Mouse (Mus musculus) megakaryocyte-erythroid progenitor cell, adult 5-6 weeks (primary cell): ENCODE results near the gene Pigk. TPM values are rescaled to one million over a fixed set of nuclear protein-coding genes. Genes with fewer than 3 reads are reported as not detected.

Source experiments
- ATAC-seq: replicated peaks from 2 replicates; pipeline ENCODE4 v1.8.0; 2016; ENCODE audit warnings: mild to moderate bottlenecking, inconsistent platforms; ENCODE audit not compliant: severe bottlenecking, poor library complexity, low FRiP score, low TSS enrichment
- total RNA-seq, 2 experiments: library from RNA; stranded (forward) in 1 of 2; stranded (reverse) in 1 of 2; fragments of 200-1000, 215-1000 nt in 1 of 2; fragments of >200 nt in 1 of 2; fragmentation: Nextera tagmentation in 1 of 2; gene quantifications; 2 replicates each; pipeline ENCODE4 v1.2.3; 2014 to 2017

The Pigk gene
- total RNA-seq, 2 experiments from 2014 or later = 36.6 to 63.0 TPM

DNA sequence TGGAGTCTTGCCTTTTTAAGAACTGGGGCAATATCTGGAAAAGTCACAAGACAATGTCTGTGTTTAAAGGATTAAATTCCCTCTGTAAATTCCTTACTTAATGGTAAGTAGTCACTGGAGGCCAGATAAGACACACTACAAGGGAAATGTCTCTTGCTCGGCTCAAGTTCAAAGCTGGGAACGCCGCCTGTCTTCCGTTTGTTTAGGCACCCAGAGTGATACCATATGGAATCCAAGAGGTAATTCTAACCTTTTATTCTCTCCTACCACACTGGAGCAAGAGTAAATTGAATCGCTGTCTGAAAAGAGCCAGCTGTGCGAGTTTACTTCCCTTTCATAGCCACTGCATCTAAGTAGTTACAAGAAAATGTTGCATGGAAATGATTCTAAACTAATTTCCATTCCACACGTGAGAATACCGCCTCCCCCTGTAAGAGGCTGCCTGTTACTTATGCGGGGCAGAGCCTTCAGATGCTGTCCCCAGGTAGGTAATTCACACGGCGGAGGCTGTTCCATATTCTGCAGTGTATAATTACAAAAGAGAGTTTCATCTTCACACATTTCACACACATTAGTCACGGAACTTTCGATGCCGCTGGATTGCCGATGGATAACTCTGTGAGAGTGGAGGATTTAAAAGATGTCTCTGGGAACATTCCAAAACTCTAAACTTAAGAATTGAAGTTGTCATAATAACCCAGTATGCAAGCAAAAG lies 166.4 kb downstream of the Pigk start:
- ATAC-seq = no peak

DNA sequence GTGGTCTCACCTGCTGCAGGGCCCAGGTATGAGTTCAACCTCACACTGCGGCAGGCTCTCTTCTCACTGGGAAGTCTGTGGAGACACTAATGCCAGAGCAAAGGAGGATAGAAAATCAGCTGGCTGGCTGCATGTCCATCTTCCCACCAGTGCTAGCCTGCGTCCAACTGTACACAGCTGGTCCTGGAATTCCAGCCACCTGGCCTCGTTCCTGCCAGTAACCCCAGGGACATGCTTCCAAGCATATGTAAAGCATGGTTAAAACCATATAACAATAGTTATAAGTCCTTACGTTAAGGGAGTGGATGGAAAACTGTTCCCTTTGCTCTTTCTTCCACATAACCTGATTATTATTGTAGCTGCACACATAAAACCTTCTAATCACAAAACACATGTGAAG lies 167.8 kb downstream of the Pigk start:
- ATAC-seq = no peak

DNA sequence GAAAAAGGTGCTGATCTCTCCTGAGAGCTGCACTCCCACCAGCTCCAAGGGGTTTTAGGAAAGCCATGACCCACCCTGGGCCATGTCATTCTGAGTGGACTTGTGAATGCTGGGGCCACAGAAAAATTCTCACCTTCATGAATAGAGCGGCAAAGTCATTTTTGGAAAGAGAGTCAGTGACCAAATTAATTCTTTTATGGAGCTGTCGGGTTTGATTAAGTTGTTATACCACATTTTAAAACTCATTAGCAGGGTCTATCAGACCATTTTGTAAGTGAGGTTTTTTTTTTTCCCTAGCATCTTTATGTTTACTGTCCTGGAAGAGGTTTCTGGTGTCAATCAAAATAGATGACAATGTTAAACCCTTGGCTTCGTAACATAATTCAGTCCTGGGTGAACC lies 169.7 kb downstream of the Pigk start:
- no peak for ATAC-seq

DNA sequence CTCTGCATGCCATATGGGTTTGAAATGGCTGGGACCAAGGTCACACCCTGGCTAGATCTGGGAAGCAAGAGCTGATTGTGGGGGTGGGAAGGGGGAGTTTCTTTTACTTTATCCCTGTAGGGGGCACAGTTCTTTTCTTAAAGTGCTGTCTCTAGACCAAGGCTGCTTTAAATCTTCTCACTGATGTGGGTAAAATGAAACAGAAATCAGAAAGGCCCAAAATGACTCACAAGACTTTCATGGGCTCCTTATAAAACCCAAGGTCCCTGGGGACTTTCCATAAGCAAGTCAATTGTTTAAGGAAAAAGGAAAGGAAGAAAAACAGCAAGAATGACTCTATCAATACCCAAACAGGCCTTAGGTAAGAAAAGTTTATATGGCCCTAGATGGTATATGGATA lies 172.8 kb downstream of the Pigk start:
- no peak for ATAC-seq

DNA sequence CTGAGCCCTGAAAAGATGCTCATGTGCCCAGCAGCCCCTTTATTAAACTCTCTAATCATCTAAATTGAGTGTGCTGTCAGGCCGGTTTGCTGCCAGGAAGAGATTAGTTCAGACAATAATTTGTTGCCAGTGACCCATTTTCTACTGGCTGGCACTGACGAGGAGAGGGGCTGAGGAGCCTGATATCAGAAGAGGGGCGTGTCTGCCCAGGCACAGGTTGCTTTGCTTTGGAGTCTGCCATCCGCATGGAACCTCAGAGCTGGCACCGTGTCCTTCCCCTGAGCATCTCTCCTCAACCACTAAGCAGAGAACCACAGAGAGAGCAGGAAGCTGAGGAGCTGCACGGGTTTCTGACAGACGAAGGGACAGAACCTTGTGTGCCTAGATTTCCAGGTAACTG lies 174.2 kb downstream of the Pigk start:
- peak; percentile 84 for ATAC-seq

DNA sequence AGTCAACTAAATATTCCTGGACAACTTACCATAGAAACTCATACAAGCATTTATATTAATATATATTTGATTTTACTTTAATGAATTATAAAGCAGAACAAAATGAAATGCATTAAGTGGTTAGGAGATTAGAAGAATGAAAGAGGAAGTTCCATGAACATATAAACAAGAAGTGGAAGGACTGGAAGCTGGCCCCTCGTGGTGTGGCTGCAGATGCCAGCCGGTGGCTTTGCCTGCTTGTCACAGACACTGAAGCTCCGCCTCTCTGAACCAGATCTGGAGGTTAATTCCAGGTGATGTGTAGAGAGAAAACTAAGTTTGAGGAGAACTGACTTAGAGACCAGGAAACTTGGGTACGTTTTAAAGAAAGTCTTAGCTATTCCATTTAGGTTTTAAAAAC lies 181.0 kb downstream of the Pigk start:
- no peak for ATAC-seq

DNA sequence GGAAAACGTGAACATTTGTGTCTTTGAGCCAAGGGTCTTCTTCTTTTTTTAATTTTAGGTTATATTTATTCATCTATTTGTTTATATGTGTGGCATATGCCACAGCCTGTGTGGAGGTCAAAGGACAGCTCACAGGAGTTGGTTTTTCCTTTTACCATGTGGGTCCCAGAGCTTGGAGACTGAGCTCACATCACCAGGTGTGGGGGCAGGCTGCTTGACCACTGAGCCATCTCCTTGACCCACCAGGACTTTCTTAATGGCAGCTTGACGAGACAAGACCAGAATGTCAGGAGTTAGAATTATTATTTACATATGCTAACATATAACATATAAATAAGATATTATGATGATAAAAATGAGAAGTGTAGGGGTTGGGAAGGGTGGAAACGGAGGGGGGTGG lies 182.2 kb downstream of the Pigk start:
- no peak for ATAC-seq

DNA sequence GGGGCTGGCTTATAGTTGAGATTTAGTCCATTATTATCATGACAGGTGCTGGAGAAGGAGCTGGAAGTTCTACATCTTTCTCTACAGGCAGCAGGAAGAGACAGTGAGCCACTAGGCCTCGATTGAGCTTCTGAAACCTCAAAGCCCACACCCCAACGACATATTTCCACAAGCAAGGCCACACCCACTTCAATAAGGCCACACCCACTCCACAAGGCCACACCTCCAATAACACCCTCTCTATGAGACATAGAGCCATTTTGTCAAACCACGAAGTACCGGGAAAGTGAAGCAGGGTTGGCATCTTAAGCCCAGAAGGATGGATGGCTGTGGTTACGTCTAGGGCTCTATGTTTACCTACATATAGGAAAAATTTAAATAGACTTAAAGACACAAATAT lies 183.3 kb downstream of the Pigk start:
- ATAC-seq = no peak

DNA sequence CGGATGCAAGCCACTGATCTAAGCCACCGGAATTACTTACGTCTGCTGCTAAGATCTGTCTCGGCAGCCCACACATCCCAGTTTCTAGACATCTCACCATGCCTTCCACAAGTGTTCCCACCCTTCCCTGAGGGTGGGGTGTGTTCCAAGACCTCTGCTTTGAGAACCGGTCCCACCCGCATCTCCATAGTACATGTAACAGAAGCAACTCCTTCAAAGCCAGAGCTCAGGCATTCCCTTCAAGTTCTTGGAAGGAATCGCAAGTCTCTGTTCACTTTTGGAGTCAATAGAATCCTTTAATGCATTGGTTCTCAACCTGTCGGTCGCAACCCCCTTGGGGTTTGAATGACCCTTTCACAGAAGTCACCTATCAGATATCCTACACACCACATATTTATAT lies 185.0 kb downstream of the Pigk start:
- ATAC-seq = no peak

DNA sequence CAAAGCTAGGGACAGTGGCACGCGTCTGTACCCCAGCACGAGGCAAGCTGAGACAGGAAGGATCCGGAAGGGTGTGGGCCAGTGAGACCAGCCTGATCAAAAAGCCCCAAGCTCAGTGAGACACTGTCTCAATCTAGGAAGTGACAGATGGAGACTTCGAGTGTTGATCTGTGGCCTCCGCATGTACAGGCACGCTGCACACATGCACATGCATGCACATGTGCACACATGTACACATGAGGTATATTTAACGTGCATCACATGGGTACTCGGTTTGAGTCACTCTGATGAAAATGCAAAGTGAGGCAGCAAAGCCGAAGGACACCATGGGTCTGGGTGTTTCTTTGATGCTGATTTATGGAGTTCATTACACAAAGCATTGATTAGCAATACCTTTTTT lies 191.1 kb downstream of the Pigk start:
- no peak for ATAC-seq

DNA sequence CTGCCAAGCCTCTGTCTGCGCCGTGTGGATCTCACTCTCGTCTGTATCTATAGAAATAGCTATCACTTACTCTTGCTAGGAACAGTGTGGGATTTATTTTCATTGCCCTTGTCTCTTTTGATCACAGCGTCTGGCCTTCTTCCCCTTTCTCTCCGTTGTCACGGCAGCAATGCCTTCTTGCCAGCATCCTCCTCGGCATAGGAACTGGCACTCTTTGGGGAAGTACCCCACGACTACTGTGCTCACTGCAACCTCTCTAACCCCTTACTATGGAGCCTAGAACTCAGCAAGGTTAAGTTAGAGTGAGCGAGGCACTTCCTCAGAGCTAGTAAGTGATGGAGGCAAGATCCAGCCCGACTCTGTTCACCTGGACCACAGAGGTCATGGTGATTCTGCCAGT lies 191.9 kb downstream of the Pigk start:
- ATAC-seq = no peak

DNA sequence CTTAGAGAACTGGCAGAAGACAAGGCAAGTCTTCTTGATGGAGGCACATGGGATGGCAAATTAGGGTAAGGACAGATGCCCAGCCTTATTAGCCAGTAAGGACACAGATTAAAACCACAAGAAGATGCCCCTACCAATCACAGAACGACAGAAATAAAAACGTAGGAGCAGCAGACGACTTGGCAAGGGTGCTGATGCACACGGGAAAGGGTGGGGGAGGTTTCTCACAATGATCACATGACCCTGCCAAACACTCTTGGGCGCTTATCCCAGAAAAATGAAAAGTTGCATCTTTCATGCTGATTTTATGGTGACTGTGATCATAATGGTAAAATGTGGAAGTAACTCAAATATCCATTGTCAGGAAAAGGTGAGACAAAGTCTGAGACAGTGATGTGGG lies 193.2 kb downstream of the Pigk start:
- ATAC-seq = no peak

DNA sequence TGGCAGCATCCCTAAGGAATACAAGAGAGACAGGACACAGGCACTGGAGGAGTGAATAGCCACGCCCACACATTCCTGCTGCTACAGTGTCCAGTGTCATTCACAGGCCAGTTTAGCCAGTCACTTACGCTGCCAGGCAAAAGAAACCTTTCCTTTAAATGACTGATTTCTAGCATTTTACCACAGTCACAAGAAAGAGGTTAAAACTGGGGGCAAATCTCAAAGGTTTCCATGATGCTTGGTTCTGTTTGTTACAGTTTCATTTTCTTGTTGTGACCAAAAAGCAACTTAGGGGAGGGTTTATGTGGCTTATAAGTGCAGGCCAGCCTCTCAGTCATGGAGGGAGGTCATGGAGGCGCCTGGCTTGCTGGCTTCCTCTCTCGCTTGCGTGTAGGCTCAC lies 193.8 kb downstream of the Pigk start:
- no peak for ATAC-seq

DNA sequence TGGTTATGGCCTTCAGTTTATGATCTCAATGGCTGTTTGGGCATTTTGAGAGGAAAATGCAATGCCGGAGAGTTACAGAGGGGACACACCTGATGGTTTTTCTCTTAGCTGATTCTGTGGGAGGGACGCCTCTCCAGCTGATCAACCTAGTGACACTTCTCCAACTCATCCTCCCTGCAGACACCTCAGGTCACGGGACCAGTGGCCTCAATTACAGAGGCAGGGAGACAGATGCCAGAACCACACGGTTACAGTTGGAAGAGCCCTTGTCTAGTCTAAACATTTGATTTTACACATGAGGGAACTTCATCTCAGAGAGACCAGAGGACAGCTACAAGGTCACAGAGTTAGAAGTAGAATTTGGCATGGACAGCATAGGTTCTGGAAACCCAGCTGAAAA lies 197.7 kb downstream of the Pigk start:
- ATAC-seq = no peak

DNA sequence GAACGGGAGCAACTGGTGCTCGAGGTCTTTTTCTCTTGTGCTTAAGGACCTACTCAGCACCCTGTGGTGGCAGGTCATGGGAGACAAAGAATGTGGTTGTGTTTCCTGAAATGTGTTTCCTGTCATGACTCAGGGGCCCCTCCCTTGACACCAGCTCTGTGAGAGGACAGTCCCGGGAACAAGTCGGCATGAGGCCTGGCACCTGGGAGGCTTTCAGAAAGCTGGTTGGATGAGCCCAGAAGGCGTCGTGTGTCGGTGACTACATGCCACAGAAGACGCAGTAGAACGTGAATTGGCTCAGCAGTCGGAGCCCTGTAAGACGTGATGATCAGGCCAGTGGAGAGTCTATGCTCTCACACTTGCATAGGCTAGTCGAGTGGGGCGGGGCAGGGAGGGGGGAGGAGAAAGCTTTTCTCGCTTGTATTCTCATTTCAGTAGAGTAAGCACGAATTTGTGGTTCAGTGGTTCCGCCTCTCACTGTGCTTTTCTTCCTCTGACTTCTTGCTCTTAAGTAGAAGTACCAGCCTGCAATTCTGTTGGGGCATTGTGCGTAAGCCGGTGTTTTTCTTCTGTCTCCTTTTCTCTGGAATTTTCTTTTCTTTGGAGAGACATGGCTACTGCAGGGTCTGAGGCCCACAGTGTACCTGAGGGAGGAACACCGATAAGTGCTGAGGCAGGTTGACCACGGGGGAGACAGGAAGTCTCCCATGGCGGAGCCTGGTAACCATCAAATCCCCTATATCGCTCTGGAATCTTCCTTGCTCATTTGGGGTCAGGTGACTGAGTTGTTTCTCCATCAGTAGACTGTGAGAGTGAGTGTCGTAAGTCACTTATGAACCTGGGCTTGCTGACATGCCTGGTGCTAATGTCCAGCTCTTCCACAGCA lies 198.6 kb downstream of the Pigk start:
- peak; percentile 86 for ATAC-seq

DNA sequence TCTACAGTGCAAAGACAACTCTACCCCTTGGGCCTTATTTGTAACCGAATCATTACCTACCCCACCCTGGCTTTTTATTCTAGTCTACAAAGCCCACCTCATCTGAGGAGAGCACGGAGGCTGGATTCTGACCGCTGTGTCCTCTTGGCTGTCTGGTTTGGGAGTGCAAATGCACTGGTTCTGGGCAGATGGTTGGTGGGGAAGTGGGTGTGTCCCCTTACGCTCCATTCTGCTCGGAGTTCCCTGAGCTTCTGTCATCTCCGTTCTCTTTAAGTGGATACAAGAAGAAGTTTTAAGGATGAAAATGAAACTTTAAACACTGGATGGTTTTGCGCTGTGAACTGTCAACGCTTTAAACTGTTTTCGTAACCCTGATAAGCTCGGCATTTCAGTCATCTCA lies 199.2 kb downstream of the Pigk start:
- no peak for ATAC-seq

DNA sequence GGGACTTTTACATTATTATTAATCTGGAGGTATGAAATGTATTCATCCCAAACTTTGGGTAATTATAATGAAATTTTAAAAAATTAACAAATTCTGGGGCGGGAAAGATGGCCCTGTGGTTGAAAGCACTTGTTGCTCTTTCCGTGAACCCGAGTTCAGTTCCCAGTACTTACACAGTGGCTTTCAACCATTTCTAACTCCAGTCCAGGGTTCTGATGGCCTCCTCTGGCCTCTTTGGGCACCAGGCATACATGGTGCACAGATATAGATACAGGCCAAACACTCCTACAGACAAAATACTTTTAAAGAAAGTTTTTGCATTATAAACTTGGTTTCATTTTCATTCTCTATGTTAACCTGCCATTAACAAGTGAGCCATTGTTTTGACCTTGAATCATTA lies 199.7 kb downstream of the Pigk start:
- ATAC-seq = no peak

DNA sequence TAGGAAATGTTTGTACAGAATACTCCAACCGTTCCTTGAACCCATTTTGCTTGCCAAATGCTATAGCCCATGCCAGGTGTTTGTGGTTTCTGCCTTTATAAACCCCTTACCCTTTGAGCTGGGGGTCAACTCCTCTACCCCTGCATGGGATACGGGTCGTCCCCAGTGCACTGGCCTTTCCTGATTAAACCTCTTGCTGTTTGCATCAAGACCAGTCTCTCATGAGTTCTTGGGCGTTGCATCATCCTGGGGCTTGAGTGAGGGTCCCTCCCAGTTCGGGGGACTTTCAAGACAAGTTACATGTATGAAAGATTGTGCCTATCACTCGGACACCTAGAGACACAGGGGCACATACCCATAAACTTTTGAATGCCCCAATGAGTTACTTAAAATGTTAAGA lies 200.5 kb downstream of the Pigk start:
- ATAC-seq = no peak

DNA sequence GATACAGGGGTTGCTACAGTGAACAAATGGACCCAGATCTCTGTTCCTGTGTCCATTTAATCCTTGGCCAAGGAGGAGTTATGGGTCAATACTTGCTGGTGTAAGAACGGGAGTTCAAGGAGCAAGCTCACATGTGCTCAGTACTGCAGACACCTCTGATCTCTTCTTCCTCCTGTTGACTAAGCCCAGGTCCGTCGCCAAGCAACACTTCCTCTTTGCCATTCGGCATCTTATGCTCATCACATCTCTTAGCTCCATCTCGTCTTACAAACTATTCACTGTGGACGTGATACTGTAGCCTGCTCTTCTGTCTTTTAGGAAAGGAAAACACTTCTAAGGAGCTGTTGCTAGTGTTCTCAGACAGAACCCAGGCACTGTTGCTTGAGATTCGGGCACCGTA lies 203.7 kb downstream of the Pigk start:
- ATAC-seq = no peak

DNA sequence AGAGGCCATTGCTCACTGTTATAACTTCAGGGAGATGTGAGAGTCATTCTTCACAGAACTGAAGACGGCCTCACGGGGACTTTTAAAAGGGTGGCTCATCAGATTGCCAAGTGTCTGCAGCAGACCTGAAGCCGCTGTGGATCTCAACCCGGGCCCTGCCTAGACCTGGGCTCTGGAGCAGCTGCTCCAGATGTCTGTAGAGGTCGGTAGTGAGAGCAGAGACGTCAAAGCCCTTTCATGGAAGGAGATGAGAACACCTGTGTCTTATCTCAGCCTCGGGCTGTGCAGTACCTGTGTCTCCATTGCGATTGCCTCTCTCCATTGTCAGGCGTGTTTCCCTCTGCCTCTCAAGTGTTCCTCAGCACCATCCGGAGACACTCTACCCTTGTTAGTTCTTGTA lies 205.2 kb downstream of the Pigk start:
- no peak for ATAC-seq

DNA sequence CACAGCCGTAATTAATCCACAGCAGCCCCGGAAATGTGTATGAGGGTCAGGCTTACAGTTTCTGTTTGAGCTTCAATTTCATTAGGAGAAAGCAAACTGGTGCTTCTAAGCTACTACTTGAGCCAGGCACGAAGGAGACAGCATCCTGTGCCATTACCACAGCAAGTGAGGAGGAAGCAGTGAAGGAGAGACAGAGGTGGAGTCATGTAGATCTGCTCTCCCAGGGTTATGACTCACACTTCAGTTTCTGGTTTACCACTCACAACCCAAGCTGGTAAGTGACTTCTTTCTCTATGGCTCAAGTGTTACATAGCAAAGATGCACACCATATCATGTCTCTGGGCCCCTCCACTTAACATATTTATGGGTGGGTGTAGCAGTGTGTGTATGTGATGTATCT lies 206.5 kb downstream of the Pigk start:
- ATAC-seq = no peak
